ENCODE assay signal across 25 mouse cellular contexts in the genomic region with DNA sequence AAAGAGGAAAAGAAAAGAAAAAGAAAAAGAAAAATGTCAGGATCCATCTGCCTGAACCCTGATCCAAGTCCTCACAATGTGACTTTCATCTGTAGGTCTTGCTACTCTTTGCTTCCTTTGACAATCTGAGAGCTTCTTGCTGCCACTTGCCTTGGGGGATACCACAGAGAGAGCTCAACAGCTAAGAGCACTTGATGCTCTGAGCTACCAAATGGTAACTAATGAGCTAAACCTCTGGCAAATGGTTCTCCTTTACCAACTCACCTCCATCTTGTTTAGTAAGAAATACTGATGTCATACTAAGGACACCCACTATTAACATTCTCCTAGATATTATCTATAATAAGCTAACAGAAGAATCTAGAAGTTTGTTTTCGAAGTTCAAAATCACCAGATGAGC. TPM values are rescaled to one million over a fixed set of nuclear protein-coding genes. Genes with fewer than 3 reads are reported as not detected.
DNase-seq lines count a peak whose midpoint lies in the region; ATAC-seq and TF ChIP-seq lines count a peak whose summit lies in the region.
"Had no signal": no experiment of that assay in that cellular context is flagged by ENCODE, and none has a peak within 500 bp of the region (broad histone marks: within the 10 kb centered on the region; RNA-seq: fewer than 3 reads in every experiment).

No protein-coding gene starts in this region.

- no peak for TF ChIP-seq CTCF in thymus, adult 2 months (IDR thresholded peaks at IDR 0.05; ENCODE audit: borderline replicate concordance, control insufficient read depth, extremely low read depth, insufficient read depth, low read length, poor library complexity)
- no peak for TF ChIP-seq CTCF in lung, adult 2 months (IDR thresholded peaks at IDR 0.05; ENCODE audit: insufficient read depth, low read length)

- no peak for ATAC-seq in CD4-positive, CD25-positive, alpha-beta regulatory T cell, adult 4 months
- ATAC-seq: forebrain, embryonic 13.5 days; forebrain, embryonic 15.5 days; forebrain, postnatal 0 days had no signal

- H3K27ac ChIP-seq in thymus, adult 2 months (ENCODE audit: control insufficient read depth, insufficient read depth, low read length) = peak overlapping the region; percentile 83
- H3K27ac ChIP-seq: embryonic facial prominence, embryonic 10.5 days; embryonic facial prominence, embryonic 12.5 days; forebrain, embryonic 13.5 days; forebrain, embryonic 15.5 days had no signal

- peaks cover 27% of the 10 kb centered on the region for H3K4me1 ChIP-seq in thymus, adult 2 months (replicated peaks; ENCODE audit: control insufficient read depth, insufficient read depth, low read length)
- no peaks in the 10 kb centered on the region for H3K4me1 ChIP-seq in lung, adult 2 months (ENCODE audit: control insufficient read depth, insufficient read depth, low read length)
- H3K4me1 ChIP-seq: embryonic facial prominence, embryonic 10.5 days; embryonic facial prominence, embryonic 12.5 days; forebrain, embryonic 13.5 days; forebrain, embryonic 15.5 days had no signal

- no peak overlapping the region for H3K4me3 ChIP-seq in thymus, adult 2 months (ENCODE audit: control insufficient read depth, insufficient read depth, low read length)
- no peak overlapping the region for H3K4me3 ChIP-seq in lung, adult 2 months (replicated peaks; ENCODE audit: extremely low read depth, low read depth, low read length)
- H3K4me3 ChIP-seq: embryonic facial prominence, embryonic 10.5 days; embryonic facial prominence, embryonic 12.5 days; forebrain, embryonic 13.5 days; forebrain, embryonic 15.5 days had no signal

- no peak for TF ChIP-seq POLR2A in thymus, adult 2 months (IDR thresholded peaks at IDR 0.05; ENCODE audit: control insufficient read depth, extremely low read depth, insufficient read depth, low read length, poor library complexity)
- TF ChIP-seq POLR2A in lung, adult 2 months (IDR thresholded peaks at IDR 0.05; ENCODE audit: borderline replicate concordance, extremely low read depth, low read depth, low read length) = no peak

- 86% methylated on average over 1 of the region's 1 CpGs for WGBS in thymus, adult 2 months
- 87% methylated on average over 1 of the region's 1 CpGs for WGBS in lung, adult 2 months

- no peaks in the 10 kb centered on the region for H3K27me3 ChIP-seq in thymus, adult 2 months (ENCODE audit: control insufficient read depth, insufficient read depth, low read length)
- H3K27me3 ChIP-seq: embryonic facial prominence, embryonic 12.5 days; forebrain, embryonic 13.5 days; forebrain, embryonic 15.5 days had no signal

- peak; percentile 58 for DNase-seq in CD4-positive, CD25-positive, alpha-beta regulatory T cell, adult 2 months (ENCODE audit: low read depth, low spot score)
- no peak for DNase-seq in thymus, adult 2 months
- no peak for DNase-seq in thymus, postnatal 10 days (ENCODE audit: low spot score in 2 of 2)
- DNase-seq in CD4-positive helper T cell, adult 2 months (ENCODE audit: low read depth, low spot score) = peak; percentile 45
- peak; percentile 63 for DNase-seq in naive thymus-derived CD4-positive, alpha-beta T cell, adult 2 months (ENCODE audit: low read depth)
- no peak for DNase-seq in cerebellum, adult 11-12 months
- no peak for DNase-seq in lung, adult 2 months
- DNase-seq: adrenal gland, adult 2 months; adrenal gland, postnatal 10 days; adrenal gland, postnatal 25 days; cerebellum, adult 11 months; cerebellum, adult 2 months; cerebellum, adult 9-10 months; cerebellum, postnatal 10 days; cerebellum, postnatal 25 days; forebrain, postnatal 0 days had no signal

- no peaks in the 10 kb centered on the region for H3K36me3 ChIP-seq in thymus, adult 2 months (ENCODE audit: control insufficient read depth, insufficient read depth, low read length)
- H3K36me3 ChIP-seq: embryonic facial prominence, embryonic 10.5 days; embryonic facial prominence, embryonic 12.5 days; forebrain, embryonic 15.5 days had no signal

RNA-seq across cellular contexts. Expression of a gene that starts 5.2 kb away (rescaled TPM):
- polyA plus RNA-seq in CD4-positive, CD25-positive, alpha-beta regulatory T cell, adult 4 months (2017; shearing (Covaris generic)) = 100 to 1,000 TPM; 342 to 402 TPM
- 94.7 and 98.1 TPM in 2 replicates for polyA plus RNA-seq in thymus, adult 2 months (2012; rRNA removed)
- 29.9 and 35.2 TPM in 2 replicates for polyA plus RNA-seq in lung, adult 2 months (2012; rRNA removed)

RNA-seq across cellular contexts. Expression of a gene that starts 12.3 kb away (rescaled TPM):
- polyA plus RNA-seq in CD4-positive, CD25-positive, alpha-beta regulatory T cell, adult 4 months (2017; shearing (Covaris generic)) = 100 to 1,000 TPM; 196 to 256 TPM
- 34.0 and 35.3 TPM in 2 replicates for polyA plus RNA-seq in thymus, adult 2 months (2012; rRNA removed)
- polyA plus RNA-seq in lung, adult 2 months (2012; rRNA removed) = 28.6 and 32.8 TPM in 2 replicates

RNA-seq across cellular contexts. Expression of a gene that starts 15.2 kb away (rescaled TPM):
- polyA plus RNA-seq in CD4-positive, CD25-positive, alpha-beta regulatory T cell, adult 4 months (2017; shearing (Covaris generic)) = 100 to 1,000 TPM; 600 to 617 TPM
- polyA plus RNA-seq in thymus, adult 2 months (2012; rRNA removed) = 3.8 and 6.3 TPM in 2 replicates
- polyA plus RNA-seq in lung, adult 2 months (2012; rRNA removed) = 0.72 and 1.2 TPM in 2 replicates
- polyA plus RNA-seq: adrenal gland, adult 2 months; brain, embryonic 14.5 days; cerebellum, adult 2 months; cortical plate, adult 2 months; embryonic facial prominence, embryonic 10.5 days; embryonic facial prominence, embryonic 12.5 days; embryonic facial prominence, embryonic 14.5 days; forebrain, embryonic 11.5 days; forebrain, embryonic 13.5 days; forebrain, embryonic 15.5 days; forebrain, postnatal 0 days had no signal

RNA-seq across cellular contexts. Expression of a gene that starts 15.3 kb away (rescaled TPM):
- polyA plus RNA-seq in CD4-positive, CD25-positive, alpha-beta regulatory T cell, adult 4 months (2017; shearing (Covaris generic)) = 10 to 100 TPM; 62.5 to 69.5 TPM
- 0.36 and 0.88 TPM in 2 replicates for polyA plus RNA-seq in thymus, adult 2 months (2012; rRNA removed)
- 1.8 TPM in 1 of 2 replicates, not detected in the other for polyA plus RNA-seq in lung, adult 2 months (2012; rRNA removed)
- polyA plus RNA-seq: adrenal gland, adult 2 months; embryonic facial prominence, embryonic 10.5 days; embryonic facial prominence, embryonic 12.5 days; embryonic facial prominence, embryonic 14.5 days; forebrain, embryonic 15.5 days; forebrain, postnatal 0 days had no signal

RNA-seq across cellular contexts. Expression of a gene that starts 25.6 kb away (rescaled TPM):
- 1,000 to 10,000 TPM; 1,247 to 1,551 TPM for polyA plus RNA-seq in CD4-positive, CD25-positive, alpha-beta regulatory T cell, adult 4 months (2017; shearing (Covaris generic))
- 72.9 and 82.4 TPM in 2 replicates for polyA plus RNA-seq in thymus, adult 2 months (2012; rRNA removed)
- 23.5 and 40.1 TPM in 2 replicates for polyA plus RNA-seq in lung, adult 2 months (2012; rRNA removed)

Comparison
In these comparisons a context has a peak if more than half of its experiments do, and no peak if none do; other contexts are left out.
1. DNase-seq: peak in CD4-positive, CD25-positive, alpha-beta regulatory T cell, adult 2 months (single experiment), CD4-positive helper T cell, adult 2 months (single experiment) and naive thymus-derived CD4-positive, alpha-beta T cell, adult 2 months (single experiment); none in thymus, adult 2 months (single experiment), thymus, postnatal 10 days (0 of 2), cerebellum, adult 11-12 months (single experiment) and lung, adult 2 months (single experiment).
2. RNA of a gene that starts 15.2 kb away (polyA plus RNA-seq): 600 to 617 TPM in CD4-positive, CD25-positive, alpha-beta regulatory T cell, adult 4 months; 3.8 to 6.3 TPM in thymus, adult 2 months and 0.72 to 1.2 TPM in lung, adult 2 months; every median in the first group is over 10 times any median in the second.